In genomic region chr4:101068786-101069153, GRCm38 (mm10) we compare ENCODE assay signal across 8 mouse cellular contexts. TPM values are rescaled to one million over a fixed set of nuclear protein-coding genes. Genes with fewer than 3 reads are reported as not detected.
DNase-seq lines count a peak whose midpoint lies in the region; ATAC-seq lines count a peak whose summit lies in the region.

Raver2 (plus strand) TSS chr4:101068983.

- peak; percentile 58 for DNase-seq in adrenal gland, adult 18-20 months (ENCODE audit: low spot score in 2 of 2)
- peak; percentile 48 to 63 for DNase-seq in cerebellum, postnatal 36 days
- DNase-seq in gastrocnemius, postnatal 25 days, result peak; percentile 32
- DNase-seq in left cerebral cortex, postnatal 4 days, result peak; percentile 65
- DNase-seq in mesoderm, embryonic 11.5 days (ENCODE audit: low read depth, low spot score), result peak; percentile 73
- peak; percentile 49 for DNase-seq in right cerebral cortex, postnatal 4 days
- DNase-seq in adipocyte (ENCODE audit: low spot score), result no peak

- H3K27ac ChIP-seq in intestine, embryonic 15.5 days, result 0 out of 2 replicates have a peak within 1 kb of the TSS, but pooled peaks have one; percentile 51

- ATAC-seq in intestine, embryonic 15.5 days, result peak; percentile 91

- no peaks in the 10 kb centered on the region for H3K9me3 ChIP-seq in intestine, embryonic 15.5 days

- no peaks in the 10 kb centered on the region for H3K36me3 ChIP-seq in intestine, embryonic 15.5 days

- WGBS in intestine, embryonic 15.5 days, result 1% methylated on average over 51 of the region's 54 CpGs

- H3K27me3 ChIP-seq in intestine, embryonic 15.5 days (replicated peaks), result no peaks in the 10 kb centered on the region

- H3K4me2 ChIP-seq in intestine, embryonic 15.5 days (replicated peaks), result peak within 1 kb of the TSS; percentile 96

- H3K4me3 ChIP-seq in intestine, embryonic 15.5 days (replicated peaks), result peak within 1 kb of the TSS; percentile 80

- intact Hi-C loops in left cerebral cortex, postnatal 4 days (cut with DNase I), result no loop called here

- H3K9ac ChIP-seq in intestine, embryonic 15.5 days, result peak within 1 kb of the TSS; percentile 62

- H3K4me1 ChIP-seq in intestine, embryonic 15.5 days (replicated peaks), result 0 out of 2 replicates have a peak, but pooled peaks cover 8% of the 10 kb centered on the region

RNA-seq across cellular contexts. Expression of gene Raver2, which starts in this region (rescaled TPM):
- 1 to 10 TPM; 4.2 to 4.4 TPM for total RNA-seq in adrenal gland, adult 18-20 months (2021)
- total RNA-seq in gastrocnemius, postnatal 25 days (2021), result 10 to 100 TPM in 1 of 2 experiments, 1 to 10 TPM in 1; 2.9 to 11.3 TPM
- polyA plus RNA-seq in intestine, embryonic 15.5 days (2015; fragmentation: Nextera tagmentation; extraction: Ambion mirVana), result 6.0 and 6.6 TPM in 2 replicates
- total RNA-seq in left cerebral cortex, postnatal 4 days (2021), result 10 to 100 TPM; 23.1 to 24.6 TPM
